Mouse (Mus musculus) heart, postnatal 14 days (tissue): ENCODE data around the gene Slc8a3. TPM values are rescaled to one million over a fixed set of nuclear protein-coding genes. Genes with fewer than 3 reads are reported as not detected.

Experiments used
- DNase-seq, 2 experiments: peaks; one replicate each; pipeline ENCODE4 v3.0.0; 2021 to 2022
- intact Hi-C: fragments of 180-260 bp; cut with DNase I; formaldehyde crosslinking; loops from one replicate; pipeline ENCODE4 v1.15.1; 2025
- total RNA-seq, 2 experiments: library from RNA; stranded (reverse); gene quantifications; 2 replicates each; pipeline ENCODE4 v1.2.3; 2021

The Slc8a3 gene
- total RNA-seq, 2 experiments from 2014 or later = 0.17 to 0.24 TPM

DNA sequence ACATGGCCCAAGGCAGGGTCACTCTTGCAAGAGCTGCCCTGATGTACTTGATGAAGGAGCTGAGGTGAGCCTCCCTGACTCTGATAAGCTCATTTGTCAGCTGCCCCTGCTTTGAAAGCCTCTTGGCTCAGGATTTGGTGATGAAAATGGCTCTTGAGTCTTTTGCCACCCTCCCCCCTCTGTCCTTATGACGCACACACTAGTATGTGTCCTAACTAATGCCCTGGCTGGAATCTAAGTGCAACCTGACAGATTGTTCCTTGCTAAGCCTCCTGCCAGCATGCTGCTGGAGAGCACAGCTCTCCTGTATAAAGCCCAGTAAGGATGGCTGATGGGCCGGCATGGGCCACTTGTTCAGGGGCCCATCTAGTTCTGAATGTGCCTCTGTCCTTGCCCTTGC is 91.3 kb downstream of the Slc8a3 start:
- intact Hi-C loops = no loop called here
- DNase-seq = no peak

DNA sequence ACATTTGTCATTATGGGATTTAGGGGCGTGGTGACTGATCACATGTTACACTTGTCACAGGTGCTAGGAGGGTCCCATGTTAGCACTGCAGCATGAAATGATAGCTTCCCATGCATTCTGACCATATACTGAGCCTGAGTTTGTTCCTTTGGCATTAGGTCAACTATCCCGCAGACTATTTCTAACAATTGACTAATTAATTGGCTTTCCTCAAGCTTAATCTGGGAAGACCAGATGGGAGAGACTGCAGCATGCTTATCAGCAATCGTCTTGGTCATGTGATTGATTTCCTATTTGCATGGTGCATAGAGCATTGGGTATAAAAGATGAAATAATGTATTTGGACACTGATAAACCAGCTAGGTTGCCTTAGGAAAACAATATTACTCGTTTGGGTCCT is 91.9 kb downstream of the Slc8a3 start:
- no peak for DNase-seq

DNA sequence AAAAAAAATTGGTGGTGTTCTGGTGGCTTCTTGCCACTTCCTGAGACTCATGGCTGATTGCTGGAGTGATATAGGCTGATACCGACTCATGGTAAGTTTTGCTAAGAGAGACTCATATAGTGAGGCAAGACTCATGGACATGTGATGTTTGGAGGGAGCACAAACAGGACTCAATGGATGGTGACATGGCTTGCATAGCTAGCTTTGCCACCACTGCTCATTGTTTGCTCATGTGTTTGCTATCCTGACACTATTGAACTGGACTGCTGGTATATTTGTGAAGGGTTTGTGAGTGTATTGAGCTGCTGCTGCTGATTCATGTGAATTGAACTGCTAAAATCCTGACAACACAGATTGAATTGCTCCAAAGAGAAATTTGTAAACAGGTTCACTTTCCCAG is 95.8 kb downstream of the Slc8a3 start:
- DNase-seq = no peak
- intact Hi-C loops = no loop called here

More for the DNA sequence above, 91.9 kb downstream of the Slc8a3 start:
- intact Hi-C loops = no loop called here

DNA sequence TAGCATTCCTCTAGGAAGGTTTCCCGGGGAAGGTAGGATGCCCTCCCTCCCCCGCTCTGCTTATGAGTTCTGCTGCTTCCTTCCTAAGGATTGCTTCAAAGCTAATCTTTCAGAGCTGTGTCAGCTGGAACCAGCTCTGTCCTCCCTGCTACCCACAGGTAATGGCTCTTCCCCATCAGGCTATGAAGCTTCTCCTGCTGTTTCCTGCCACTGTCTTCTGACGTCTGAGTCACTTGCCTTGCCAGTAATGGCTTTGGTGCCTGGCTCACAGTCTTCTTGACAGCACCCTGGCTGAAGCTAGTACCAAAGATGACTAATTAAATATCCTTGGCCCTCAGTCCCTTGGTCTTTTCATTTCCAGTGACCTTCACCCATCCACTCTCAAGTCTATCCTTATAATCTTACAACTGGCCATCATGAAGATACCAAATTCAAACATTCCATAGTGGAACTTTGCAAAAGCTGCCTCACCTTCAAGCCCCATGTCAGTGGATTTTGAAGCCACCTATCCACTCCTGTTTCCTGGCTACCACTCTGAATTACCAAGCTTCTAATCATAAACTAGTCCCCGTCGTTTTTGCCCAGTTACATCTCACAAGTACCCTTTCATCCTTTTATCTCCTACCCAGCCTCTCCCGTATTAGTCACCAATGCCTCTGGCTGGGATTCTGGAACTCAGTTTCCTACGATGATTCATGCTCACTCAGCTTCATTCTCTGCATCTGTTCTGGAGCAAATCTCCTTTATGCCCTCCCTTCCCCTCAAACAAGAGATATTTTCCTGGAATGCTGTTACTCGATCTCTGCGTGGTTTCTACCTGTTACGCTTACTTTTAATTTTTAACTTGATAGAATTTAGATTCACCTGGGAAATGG is 97.3 kb downstream of the Slc8a3 start:
- DNase-seq = no peak
- intact Hi-C loops = no loop called here

DNA sequence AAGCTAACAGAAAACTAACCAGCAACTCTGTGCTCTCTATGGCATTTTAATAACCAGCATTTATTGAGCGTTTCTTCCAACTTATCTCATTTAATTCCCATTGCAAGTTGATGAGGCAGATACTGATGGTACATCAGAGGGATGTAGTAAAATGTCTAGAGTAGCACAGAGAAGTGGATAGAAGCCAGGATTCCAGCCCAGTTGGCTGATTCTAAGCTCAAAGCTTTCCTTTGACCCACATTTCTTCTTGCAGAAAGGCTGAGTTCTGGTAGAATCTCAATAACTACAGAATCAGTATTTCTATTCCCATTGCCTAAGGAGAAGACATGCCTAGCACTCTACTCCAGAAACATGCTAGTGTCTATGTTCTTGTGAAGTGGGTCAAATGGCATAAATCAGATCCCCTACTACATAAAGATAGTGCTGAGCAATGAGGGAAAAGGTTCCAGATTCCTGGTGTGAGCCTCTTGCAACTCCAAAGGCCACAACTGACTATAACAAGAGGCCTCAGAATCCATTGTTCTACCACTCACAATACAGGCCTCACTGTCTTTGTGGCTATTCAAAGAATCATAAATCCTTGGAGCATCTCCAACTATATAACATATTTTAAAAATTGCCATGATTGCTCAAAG is 99.1 kb downstream of the Slc8a3 start:
- intact Hi-C loops = no loop called here
- no peak for DNase-seq

DNA sequence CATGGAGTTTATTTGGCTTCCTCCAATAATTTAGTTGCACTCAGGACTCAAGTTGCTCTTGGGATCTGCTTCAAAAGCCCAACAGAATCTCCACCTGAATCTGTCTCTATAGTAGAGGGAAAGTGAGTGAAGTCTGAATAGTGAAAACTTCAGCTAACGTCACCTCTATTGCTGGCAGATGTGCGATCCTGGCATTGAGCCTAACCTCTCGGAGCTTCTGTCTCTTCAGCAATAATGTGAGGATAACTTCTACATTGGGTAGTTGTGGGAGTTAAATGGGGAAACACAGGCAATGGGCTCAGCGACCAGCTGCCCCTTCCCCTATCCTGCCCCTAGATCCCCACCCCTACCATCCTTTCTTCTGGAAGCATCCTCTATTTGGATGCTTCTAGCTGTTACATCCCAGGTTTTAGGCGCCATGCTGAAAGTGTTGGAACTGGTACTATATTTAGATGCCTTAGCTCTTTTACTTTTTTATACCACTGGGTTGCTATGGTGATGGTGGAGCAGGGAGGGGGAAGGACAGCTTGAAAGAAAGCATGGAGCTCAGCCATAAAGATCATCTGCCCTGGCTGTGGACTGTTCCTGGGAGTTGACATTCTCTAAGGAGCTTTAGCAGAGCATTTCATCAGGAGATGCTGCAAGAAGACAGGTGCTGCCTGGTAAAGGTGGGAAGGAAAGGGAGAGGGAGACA is 105.1 kb downstream of the Slc8a3 start:
- no peak for DNase-seq
- intact Hi-C loops = no loop called here

DNA sequence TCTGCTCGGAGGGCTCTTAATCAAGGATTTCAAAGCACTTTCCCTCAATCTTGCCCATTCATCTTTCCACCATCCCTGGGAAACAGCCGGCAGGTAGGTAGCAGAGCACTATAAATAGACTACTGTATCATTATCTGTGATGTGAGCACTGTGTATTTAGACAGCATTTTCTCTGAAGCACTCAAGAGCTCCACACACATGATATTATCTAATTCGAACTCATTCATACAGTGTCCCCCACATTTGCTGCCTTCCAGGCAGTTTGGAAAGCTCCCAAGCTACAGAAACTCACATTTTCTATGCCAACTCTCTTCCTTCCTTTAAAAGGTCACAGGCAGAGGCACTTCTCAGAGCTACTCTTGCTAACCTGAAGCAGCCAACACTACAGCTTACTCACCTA is 106.4 kb downstream of the Slc8a3 start:
- no peak for DNase-seq
- intact Hi-C loops = no loop called here

DNA sequence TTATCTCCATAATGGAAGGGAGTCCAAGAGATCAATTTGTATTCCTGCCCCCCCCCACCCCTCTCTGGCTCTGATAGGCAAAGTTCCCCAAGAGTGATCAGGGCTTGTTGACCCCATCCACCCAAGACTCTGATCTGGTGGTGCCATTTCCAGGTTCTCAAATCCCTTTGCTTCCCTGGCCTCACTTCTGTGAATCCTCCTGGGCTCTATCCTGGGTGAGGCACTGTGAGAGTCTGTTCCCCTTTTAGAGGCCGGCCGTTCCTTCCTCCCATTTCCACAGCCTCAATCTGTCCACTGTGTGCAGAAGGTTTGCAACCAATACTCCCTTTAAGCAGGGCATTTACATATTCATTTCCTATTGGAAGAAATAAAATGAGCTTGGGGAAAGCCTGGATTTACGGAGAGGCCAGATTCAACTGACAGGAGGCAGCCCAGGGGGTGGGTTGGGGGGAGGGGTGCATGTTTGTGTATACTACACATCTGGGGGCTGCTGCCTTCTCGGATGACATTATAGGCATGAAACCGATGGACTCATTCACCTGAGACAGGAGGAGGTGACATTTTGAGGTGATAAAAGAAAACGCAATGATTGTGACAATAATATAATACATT is 106.9 kb downstream of the Slc8a3 start:
- intact Hi-C loops = no loop called here
- DNase-seq = no peak

DNA sequence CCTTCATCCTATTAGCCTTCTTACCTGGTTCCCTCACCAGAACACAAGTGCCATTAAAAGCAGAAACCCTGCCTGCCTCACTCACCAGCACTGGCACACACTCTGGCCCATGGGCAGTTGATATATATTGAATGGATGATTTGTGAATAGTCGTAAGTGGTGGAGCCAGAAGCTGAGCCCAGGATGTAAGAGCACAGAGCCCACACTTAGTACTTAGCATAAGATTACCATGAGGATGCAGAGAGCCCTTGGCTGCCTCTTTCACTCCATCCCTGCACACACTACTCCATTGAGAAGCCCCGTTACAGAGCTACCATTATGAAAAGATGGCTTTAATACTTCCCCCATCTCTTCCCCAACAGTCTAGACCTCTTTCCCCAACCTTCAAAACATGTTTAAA is 108.1 kb downstream of the Slc8a3 start:
- DNase-seq = no peak
- intact Hi-C loops = no loop called here

DNA sequence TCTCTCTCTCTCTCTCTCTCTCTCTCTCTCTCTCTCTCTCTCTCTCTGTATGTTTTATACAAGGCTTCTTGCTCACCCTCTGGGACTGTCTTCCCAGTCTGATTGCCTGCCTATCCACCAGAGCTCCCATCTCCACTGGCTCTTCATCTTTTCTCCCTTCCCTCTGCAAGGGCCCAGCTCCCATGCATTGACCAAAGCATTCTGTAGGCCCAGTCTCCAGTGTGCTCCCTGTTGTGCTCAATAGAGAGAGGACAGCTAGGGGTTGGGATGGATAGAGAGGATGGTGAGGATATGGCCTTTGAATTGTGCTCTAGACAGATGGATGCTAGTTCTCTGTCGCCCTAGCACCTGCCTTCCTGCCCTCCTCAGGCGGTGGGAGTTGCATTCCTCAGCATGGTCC is 109.7 kb downstream of the Slc8a3 start:
- intact Hi-C loops = no loop called here
- DNase-seq = no peak

DNA sequence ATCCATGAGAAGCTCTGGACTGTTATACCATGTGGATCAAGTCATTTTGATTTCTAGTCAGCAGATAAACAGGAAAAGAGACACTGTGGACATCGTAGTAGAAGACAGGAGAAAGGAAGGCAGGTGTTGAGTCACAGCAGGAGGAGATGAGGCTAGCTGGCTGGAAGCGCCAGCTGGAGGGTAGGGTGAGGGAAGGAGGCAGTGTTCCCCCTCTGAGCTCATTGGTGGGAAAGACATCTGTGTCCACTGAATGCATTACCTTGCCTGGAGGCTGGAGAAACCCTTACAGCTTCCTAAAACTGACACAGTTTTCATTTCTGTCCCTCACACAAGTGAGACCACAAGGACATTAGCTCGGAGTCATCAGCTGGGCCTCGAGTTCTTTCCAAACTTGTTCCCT is 113.6 kb downstream of the Slc8a3 start:
- DNase-seq = no peak
- intact Hi-C loops = no loop called here

DNA sequence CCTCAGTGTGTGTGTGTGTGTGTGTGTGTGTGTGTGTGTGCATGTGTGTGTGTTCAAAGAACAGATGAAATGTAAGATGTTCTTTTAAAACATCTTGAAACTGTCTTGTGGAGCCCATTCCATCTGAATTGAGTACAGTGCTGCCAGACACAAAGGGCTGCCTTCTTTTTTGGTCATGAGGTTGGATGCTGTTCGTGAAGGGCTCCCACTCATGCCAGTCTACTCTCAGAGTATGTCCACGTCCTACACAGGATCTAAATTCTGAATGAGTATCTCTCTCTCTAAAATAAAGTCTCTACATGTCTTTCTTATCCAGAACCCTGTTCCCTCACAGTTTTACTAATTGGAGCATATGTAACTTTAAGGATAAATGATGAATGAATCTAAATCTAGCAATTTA is 124.4 kb downstream of the Slc8a3 start:
- intact Hi-C loops = no loop called here
- no peak for DNase-seq

DNA sequence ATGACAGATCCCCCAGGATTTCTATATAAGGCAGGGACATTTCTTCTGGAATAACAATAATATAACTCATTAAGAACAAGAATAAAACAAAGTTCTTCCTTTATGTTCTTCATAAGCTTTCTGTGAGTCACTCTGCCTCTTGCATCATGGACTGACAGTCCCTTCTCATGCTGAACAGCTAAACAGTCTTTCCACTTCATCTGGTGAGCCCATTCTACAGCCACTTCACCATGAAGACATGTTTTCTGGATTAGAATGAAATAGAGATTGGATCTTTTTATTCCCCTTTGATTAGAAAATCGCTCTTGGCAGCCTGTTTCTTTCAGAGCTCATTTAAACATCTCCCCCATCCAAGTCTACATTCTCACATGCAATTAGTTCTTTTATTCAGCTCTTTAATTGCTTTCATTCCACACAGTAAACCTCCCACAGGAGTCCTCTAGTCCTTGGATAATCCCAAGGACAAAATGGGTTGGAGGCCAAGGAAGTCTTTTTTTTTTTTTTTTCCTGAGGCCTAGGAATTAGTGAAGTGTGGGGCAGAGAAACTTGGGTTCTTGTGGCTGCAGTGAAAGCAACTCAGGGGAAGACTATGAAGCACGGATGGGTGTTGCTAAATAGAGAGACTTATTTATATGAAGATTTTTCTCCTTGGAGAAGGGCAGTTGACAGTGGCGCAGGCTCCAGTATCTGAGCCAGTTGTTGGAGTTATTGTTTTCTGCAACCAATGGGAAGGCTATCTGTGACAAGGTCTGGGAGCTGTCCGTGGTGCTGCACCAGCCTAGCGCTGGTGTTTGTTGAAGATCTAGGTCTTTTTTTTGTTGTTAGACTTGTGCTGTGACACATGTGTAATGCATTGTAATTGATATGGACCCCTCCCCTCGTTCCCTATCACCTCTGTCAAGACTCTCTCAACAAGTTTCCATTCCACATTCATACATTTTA is 127.1 kb downstream of the Slc8a3 start:
- DNase-seq = peak; percentile 58 to 67
- intact Hi-C loops = no loop called here

DNA sequence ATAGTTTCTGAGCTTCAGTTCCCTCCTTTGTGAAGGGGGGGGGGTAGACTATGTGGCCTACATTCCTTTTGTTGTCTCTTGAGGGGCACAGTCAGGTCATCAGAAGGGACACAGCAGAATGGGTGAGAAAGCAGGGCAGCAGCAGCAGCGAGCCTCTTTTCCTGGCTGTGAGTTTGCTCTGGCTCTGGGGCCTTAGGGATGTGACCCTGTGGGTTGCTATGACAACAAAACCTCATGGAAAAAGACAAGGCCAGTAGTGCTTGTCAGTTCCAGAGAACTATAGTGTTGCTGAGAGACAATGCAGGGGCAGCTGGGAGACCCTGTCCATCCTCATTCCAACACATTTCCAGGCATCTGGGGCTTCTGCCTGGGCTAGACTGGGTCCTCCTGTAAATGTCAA is 129.8 kb downstream of the Slc8a3 start:
- DNase-seq = no peak
- intact Hi-C loops = no loop called here

DNA sequence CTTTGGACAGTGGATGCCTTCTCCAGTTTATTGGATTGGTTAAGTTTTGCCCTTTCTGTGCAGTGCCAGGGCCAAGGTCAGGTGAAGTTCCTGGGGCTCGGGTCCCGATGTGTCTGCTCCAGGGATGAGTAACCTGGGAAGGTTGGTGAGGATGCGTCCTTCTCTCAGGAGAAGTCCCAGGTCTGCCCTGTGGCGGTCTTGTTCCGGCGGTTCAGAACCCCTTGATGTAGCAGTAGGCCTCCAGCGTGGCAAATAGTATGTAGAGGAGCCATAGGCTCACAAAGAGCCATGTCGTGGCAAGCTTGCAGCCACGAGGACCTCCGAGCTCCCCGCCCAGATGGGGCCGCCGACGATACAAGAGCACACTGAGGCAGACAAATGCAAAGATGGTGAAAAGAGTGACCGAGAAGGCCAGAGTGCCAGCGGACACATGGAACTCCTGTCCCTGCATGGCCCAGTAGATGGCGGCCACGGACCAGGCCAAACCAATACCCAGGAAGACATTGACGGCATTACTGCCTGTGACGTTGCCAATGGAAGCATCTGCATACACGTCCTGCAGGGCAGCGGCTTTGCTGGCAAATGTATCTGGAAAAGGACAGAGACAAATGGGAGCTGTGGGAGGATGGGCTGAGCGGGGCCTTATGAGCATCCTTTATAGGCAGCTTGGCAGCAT is 133.6 kb downstream of the Slc8a3 start:
- peak; percentile 56 to 74 for DNase-seq
- intact Hi-C loops = loop anchor here (1.0 kb wide), 1 partner anchor 203 kb away; no protein-coding TSS in a partner anchor

DNA sequence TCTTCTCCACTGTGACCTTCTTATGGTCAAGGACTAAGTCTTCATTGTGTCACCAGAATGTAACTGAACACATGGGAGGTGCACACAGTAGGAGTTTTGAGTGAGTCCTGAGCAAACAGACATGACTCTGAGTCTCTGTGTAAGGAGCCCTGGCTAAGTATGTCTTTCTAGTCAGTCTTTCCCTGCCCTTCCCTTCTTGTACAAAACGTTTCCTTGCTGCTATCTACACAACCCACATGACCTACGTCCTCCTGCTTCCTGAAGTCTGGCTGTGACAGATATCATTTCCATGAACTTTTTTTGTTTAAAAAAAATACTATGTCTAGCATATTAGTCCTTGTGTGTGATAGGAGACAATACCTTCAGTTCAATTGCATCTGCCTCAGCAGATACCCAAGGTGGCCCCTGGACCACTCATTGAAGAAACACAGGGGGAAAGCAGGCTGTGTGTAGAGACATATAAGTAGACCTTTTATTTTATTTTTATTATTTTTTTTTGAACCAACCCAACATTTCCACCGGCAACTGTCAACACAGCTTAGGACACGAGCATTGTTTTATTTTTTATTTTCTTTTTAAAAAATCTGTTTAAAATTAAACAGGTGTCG is 135.4 kb downstream of the Slc8a3 start:
- intact Hi-C loops = no loop called here
- DNase-seq = no peak

DNA sequence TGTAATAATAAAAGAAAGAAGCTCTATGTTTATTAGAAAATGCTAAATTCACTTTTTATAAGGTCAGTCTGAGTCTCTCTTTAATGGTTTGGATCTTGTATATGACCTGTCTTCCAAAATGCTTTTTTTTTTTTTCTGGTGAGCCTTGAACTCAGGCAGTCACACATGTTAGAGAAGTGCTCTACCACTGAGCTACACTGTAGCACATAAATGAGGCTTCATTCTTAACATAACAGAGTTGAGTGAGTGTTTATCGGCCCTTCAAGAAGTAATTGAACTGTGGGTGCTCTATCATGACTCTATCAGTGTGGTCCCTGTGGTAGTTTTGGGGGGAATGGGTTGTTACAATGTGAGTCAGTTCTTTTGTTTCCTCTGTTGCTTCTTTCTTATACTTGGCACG is 139.0 kb downstream of the Slc8a3 start:
- intact Hi-C loops = no loop called here
- DNase-seq = no peak

DNA sequence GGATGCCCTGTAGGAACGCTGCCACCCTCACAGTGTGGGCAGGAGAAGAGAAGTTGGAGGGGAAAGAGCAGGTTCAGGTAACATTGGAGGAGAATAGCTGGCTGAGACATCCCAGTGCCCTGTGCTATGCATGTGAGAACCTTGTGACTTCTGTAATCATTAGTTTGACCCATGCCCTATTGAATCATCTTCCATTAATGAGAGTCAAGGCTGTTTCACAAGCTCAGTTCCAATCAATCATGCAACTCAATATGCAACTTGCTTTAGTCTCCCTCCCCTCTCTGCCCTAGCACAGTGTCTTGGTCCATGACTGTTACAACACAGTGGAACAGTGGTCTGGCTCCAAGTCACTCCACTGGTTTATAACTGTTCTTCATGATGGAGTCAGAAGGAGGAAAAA is 143.3 kb downstream of the Slc8a3 start:
- DNase-seq = no peak
- intact Hi-C loops = no loop called here

DNA sequence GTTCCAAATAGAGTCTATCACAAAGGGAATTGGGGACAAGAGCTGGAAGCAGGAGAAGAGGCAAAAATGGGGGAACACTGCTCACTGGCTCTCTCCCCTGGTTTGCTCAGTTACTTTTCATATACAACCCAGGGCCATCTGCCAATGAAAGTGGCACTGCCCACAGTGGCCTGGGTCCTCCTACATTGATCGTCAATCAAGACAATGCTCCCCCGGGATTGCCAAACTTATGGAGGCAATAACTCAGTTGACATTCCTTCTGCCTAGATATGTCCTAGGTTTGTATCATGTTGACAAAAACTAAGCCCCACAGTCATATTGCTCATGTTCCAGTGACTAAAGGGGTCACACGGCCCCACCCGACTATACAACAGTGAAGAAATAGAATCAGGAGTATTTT is 144.0 kb downstream of the Slc8a3 start:
- intact Hi-C loops = no loop called here
- no peak for DNase-seq
